Mouse (Mus musculus) testis, adult 2 months (tissue): Measurements from ENCODE around the gene Tsc22d1. TPM values are rescaled to one million over a fixed set of nuclear protein-coding genes. Genes with fewer than 3 reads are reported as not detected.
A peak's percentile ranks its signal among the peaks of the same experiment; 100 is the strongest.

ENCODE experiments used
- H3K27ac ChIP-seq: fragments of 200-500 bp; 2 replicates; pipeline ENCODE4 v1.5.1; 2012; ENCODE audit warnings: low read depth, low read length; ENCODE audit not compliant: control insufficient read depth, insufficient read depth
- H3K27me3 ChIP-seq: fragments of 200-500 bp; 2 replicates; pipeline ENCODE4 v1.6.1; 2012; ENCODE audit warnings: mild to moderate bottlenecking, low read length, moderate library complexity; ENCODE audit not compliant: control insufficient read depth, insufficient read depth
- H3K36me3 ChIP-seq: fragments of 200-500 bp; 2 replicates; pipeline ENCODE4 v1.6.1; 2012; ENCODE audit warnings: mild to moderate bottlenecking, low read length; ENCODE audit not compliant: control insufficient read depth, insufficient read depth
- H3K4me1 ChIP-seq: fragments of 200-500 bp; 2 replicates; pipeline ENCODE4 v1.6.1; 2012; ENCODE audit warnings: low read length; ENCODE audit not compliant: control insufficient read depth, insufficient read depth
- H3K4me3 ChIP-seq: fragments of 200-500 bp; 2 replicates; pipeline ENCODE4 v1.5.1; 2012; ENCODE audit warnings: low read depth, mild to moderate bottlenecking, low read length, moderate library complexity, mixed read lengths; ENCODE audit not compliant: control insufficient read depth
- CTCF ChIP-seq: fragments of 200-500 bp; IDR thresholded peaks from 2 replicates; pipeline ENCODE4 v1.5.1; 2012; ENCODE audit warnings: low read depth, mild to moderate bottlenecking, inconsistent platforms, low read length, moderate library complexity; ENCODE audit not compliant: control insufficient read depth, insufficient read depth, insufficient replicate concordance
- POLR2A ChIP-seq: fragments of 200-500 bp; IDR thresholded peaks from 2 replicates; pipeline ENCODE4 v1.6.1; 2012; ENCODE audit warnings: low read depth, mild to moderate bottlenecking, inconsistent platforms, low read length, moderate library complexity; ENCODE audit not compliant: control insufficient read depth
- polyA plus RNA-seq: library from polyadenylated mRNA; depleted of rRNA; stranded (reverse); fragments of >200 nt; gene quantifications from 2 replicates; pipeline ENCODE4 v1.2.3, GENCODE M21; 2012

The Tsc22d1 gene
- polyA plus RNA-seq, 1 experiment: 198 TPM

DNA sequence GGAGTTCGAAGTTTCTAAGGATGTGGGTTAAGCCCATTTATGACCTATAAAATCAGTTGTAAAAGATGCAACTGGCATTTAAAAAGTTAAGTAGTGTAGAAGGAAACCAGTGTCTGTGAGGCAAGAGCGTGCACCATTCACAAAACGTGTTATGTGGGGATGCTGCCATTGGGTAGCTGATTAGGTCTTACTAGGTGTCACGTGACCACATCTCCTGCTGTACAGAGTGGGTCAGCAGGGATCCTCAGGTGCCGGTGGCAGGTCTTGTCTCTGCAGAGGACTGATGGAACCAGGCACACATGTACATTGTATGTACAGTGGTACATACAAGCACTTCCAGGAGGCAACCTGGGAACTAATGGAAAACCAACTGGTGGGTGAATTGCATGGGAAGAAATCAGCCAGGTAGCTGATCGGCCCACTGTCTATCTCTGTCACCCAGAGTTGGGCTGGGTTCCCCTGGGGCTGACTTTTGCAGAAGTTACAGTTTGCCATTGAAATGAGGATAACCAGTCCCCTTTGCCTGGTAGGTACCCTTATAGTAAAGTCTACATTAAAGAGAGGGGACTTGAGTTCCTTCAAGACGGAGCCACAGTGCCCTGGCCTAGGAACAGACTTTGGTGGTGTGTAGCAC is 116.4 kb downstream of the Tsc22d1 start:
- no peak overlapping the region for H3K27ac ChIP-seq

DNA sequence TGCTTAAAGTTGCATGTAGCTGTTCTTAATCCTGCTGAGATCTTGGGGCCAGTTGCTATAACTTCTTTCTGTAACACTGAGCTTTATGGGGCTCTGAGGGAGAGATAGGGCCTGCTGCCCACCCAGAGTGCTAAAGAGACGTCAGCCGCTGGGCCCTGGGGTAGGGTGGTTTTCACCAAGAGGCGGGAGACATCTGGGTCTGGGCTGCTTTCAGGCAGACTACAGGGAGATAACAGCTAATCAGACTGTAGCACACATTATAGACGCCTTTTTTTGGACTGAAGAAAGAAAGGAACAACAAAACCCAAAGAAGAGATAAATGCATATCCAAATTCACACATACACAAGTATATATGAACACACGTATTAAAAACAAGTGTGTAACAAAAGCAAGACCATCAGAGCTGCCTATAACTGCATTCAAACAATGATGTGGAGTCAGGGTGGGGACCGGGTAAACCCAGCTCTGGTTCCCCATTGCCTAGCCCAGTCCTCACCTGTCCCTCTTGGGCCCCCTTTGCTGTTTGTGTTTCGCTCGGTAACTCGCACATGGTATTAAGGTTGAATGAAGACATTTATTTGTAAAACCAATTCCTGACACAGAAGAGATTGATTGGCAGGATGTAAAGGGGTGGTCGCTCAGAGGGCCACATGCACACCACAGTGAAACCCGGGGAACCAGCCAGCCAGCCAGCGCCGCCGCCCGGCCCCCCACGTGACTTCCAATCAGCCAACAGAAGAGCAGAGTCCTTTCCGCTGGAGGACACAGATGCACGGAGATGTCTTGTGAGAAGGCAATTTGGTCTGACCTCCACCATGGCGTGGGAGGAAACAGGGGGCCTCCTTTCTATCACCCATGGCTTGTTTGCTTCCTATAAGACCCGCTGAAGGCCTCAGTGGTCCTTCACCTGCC is 117.8 kb downstream of the Tsc22d1 start:
- peaks cover 18% of the 10 kb centered on the region for H3K4me1 ChIP-seq
- peak overlapping the region; percentile 32 for H3K4me3 ChIP-seq
- H3K27ac ChIP-seq: peak overlapping the region; percentile 54
- no peak for TF ChIP-seq POLR2A
- TF ChIP-seq CTCF: no peak
- no peaks in the 10 kb centered on the region for H3K27me3 ChIP-seq
- no peaks in the 10 kb centered on the region for H3K36me3 ChIP-seq

More for the DNA sequence above, 116.4 kb downstream of the Tsc22d1 start:
- TF ChIP-seq CTCF: no peak
- no peak for TF ChIP-seq POLR2A
- no peak overlapping the region for H3K4me3 ChIP-seq
- H3K27me3 ChIP-seq: no peaks in the 10 kb centered on the region
- H3K36me3 ChIP-seq: no peaks in the 10 kb centered on the region
- peaks cover 20% of the 10 kb centered on the region for H3K4me1 ChIP-seq

DNA sequence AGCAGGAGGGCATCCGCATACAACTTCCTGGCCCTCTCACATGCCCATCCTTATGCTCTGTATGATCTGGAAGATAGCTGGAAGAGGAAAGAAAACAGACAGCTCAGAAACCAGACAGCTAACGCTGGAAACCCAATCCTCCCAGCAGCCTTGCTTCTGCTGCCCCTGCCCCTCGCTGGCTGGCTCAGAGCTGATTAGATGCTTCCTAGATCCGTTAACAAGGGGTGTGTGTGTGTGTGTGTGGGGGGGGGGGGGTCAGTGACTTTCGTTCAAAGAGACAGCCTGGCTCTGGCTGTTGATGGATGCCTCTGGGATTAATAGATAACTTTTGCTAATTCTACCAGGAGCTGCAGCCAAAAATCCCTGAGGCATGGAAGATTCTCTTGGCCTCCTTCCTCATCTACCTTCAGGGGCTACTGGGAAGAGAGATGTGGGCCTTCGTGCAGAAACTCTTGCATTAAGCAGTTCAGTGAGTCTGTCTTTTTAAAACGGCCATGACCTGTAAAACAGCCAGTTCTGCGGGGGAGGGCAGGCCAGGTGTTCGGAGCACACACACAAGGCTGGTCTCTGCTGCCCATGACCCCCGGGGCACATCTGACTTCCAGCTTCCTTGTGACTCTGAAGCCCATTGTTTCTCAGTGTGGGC is 118.5 kb downstream of the Tsc22d1 start:
- Histone ChIP-seq H3K27me3 (no peaks in the 10 kb centered on the region), H3K27ac (peak overlapping the region; percentile 54; the same call in 1 of the 2 replicates), H3K4me1 (peaks cover 14% of the 10 kb centered on the region), H3K36me3 (no peaks in the 10 kb centered on the region), H3K4me3 (peak overlapping the region; percentile 32)
- TF ChIP-seq POLR2A: no peak
- TF ChIP-seq CTCF: no peak

DNA sequence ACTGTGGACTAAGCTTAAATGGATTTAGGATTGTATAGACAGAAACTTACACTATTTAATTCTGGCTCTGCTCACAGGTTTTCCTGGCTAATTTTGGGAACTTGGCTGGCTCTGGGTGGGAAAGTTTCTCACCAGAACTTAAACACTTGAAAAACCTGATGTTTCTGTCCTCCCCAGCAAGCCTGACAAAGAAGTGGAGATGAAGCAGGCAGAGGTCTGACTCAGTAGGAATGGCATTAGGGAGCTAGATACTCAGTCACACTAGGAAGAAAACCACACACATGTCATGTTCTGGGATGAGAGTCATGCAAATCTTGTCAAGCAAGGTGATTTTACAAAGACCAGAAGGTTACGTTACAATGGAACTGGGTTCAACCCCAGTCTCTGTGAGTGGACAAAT is 120.3 kb downstream of the Tsc22d1 start:
- Histone ChIP-seq H3K27me3 (no peaks in the 10 kb centered on the region), H3K4me3 (no peak overlapping the region), H3K36me3 (no peaks in the 10 kb centered on the region), H3K27ac (no peak overlapping the region), H3K4me1 (peaks cover 17% of the 10 kb centered on the region)
- no peak for TF ChIP-seq POLR2A

DNA sequence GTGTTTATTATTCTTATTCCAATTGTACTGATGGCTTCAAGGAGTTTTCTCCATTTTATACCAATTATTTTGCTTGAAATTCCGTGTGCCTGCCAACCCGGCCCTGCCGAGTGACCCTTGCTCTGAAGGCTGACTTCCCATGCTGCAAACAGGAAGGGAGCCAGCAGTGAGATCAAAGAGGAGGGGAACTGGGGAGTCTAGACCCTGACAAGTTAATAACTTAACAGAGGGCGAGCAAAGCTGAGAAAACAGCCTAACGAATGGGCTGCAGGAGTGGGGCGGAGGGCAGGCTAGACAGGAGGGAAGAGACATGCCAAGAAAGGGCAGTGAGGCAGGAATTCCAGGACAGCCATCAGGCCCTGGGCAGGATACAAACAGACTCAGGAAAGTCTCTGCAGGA is 122.2 kb downstream of the Tsc22d1 start:
- no peak overlapping the region for H3K27ac ChIP-seq
- TF ChIP-seq CTCF (no peak), POLR2A (no peak)
- H3K36me3 ChIP-seq: no peaks in the 10 kb centered on the region
- no peaks in the 10 kb centered on the region for H3K27me3 ChIP-seq
- H3K4me1 ChIP-seq: peaks cover 14% of the 10 kb centered on the region
- H3K4me3 ChIP-seq: no peak overlapping the region

DNA sequence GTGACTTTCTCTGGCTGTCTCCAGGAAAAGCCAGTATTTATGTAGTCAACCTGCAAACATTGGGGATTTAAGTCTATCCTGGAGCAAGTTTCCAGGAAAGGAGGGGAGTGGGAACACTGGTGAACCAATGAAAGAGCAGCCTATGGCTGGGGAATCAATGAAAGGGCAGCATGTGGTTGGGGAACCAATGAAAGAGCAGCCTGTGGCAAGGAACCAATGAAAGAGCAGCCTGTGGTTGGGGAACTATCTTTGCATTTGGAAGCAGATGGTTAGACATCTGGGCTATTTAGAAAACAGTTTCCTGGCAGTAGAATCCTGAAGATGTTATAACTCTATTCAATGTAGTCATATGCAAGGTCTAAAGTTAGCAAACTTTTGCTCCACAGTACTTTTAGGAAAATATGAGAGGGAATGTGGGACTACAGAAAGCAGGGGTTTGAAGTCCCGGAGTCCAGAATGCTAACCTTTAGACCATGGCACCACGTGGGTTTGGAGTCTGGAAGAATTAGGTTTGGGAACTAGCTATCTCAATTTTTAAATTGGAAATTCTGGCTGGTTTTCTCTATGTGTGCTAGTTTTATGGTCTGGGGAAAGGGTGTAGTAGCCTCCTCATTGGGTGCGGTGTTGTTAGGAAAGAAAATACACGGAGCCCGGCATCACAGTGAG is 125.4 kb downstream of the Tsc22d1 start:
- TF ChIP-seq CTCF (no peak), POLR2A (no peak)
- no peak overlapping the region for H3K27ac ChIP-seq
- no peaks in the 10 kb centered on the region for H3K36me3 ChIP-seq
- H3K4me3 ChIP-seq: no peak overlapping the region
- no peaks in the 10 kb centered on the region for H3K27me3 ChIP-seq
- peaks cover 3% of the 10 kb centered on the region; the same call in 1 of the 2 replicates for H3K4me1 ChIP-seq
